Mouse (Mus musculus): Measurements from ENCODE around the gene Arhgap27. TPM values are rescaled to one million over a fixed set of nuclear protein-coding genes. Genes with fewer than 3 reads are reported as not detected.
"Not testable (repeated sequence)": the region's sequence is repeated elsewhere in the genome, so short reads cannot be mapped to it uniquely, and the experiment has no call there.

The Arhgap27 gene
- total RNA-seq (2021) = 10 to 100 TPM; 10.1 to 16.3 TPM
- long read RNA-seq, experiment 1, partial matches to known transcripts = 1 of 5 reads
- long read RNA-seq, experiment 1, other reads (novel, unspliced or antisense) = 3 of 5 reads
- long read RNA-seq, experiment 2, partial matches to known transcripts = 2 of 4 reads
- long read RNA-seq, experiment 2, other reads (novel, unspliced or antisense) = 2 of 4 reads

- peak; percentile 77 to 84 for DNase-seq
Observed at GRCm38 (mm10) chr11:103363214-103364148, at the start of gene Arhgap27. TSS of gene Arhgap27 (minus strand) at chr11:103363692.

DNA sequence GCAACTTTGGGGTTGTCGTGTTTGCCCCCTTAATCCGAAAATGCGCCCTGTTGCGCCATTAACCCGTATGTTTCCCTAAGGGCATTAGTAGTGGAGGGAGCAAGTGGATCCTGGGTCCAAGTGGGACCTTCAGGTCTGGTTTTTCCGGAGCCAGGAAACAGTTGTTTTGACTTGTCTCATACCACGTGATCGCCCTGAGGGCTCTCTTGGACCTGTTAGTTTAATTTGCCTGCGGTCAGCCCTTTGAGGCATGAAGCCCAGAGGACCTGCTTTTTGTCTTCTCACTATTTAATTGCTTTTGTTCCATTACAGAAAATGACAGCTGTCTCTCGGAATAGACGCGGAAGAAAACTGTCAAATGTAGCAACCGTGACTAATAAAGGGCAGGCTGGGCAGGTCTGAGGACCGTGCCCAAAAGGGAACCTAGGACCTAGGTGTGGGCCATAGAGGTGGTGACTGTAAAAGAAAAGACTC is 49.5 kb upstream of the Arhgap27 start:
- DNase-seq = no peak

DNA sequence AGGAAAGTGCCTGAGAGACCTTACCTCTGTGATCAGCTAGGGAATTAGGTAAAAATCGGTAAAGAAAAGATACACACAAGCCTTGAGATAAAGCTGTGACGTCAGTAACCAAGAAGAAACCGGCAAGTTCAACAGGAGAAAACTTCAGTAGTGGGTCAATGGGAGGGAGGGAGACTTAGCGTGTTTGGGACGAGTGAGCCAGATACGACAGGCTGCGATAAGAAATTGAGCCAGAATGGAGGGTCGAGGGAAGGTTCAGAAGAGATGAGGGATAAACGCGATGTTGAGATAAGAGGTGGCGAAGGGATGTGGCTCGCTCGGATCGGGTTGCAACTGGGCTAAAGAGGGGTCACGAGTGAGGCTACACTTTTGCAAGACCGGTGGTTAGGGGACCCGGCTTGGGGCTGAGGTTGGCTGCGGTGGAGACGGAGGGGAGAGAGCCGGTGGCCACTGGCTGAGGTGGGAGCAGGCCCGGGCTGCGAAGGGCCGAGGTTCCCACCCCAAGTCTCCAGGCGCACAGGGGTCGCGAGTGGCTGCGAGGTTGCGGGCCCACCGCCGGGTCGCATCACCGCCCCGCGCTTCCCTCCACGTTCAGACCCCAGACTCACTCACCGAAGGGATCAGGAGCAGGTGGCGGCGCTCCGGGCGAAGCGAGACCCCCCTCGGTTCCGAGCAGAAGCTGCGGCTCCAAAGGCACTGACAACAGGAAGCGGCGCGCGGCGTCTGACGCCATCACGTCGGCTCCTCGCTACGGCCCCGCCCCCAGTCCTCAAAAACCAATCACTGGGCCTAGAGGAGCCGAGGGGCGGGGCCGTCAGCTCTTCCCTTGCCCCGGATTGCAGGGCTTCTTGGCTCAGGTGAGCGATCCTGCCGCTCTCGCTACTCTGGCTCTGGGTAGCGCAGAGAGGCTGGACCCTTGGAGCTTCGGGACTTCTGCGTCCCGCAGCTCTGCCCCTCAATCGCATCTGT is 48.8 kb upstream of the Arhgap27 start, which contains the start of gene Plekhm1:
Plekhm1 (minus strand) TSS at position 707 of the 969 bp plus-strand sequence.
- peak; percentile 96 to 98 for DNase-seq

DNA sequence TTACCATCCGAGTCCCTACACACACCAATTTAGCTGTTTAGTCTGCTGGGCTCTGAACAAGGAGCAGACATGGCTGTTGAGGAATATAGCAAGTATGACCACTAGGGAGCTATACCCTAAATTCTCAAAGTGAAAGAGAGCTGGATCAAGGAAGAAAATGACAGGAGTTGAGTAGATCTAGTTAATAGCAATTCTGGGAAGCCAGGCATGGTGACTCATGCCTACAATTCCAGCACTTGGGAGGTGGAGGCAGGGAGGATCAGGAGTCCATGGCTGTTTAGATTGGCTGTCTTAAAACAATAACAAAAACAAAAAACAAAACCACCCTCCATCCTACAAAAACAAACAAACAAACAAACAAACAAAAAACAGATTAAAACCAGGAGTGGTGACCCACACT is 47.8 kb upstream of the Arhgap27 start:
- no peak for DNase-seq

GRCm38 (mm10) chr11:103408880-103409279 is 45.4 kb upstream of the Arhgap27 start:
- DNase-seq = no peak

- DNase-seq = not testable (repeated sequence)
Observed at GRCm38 (mm10) chr11:103407136-103407535, 43.6 kb upstream of the Arhgap27 start.

DNA sequence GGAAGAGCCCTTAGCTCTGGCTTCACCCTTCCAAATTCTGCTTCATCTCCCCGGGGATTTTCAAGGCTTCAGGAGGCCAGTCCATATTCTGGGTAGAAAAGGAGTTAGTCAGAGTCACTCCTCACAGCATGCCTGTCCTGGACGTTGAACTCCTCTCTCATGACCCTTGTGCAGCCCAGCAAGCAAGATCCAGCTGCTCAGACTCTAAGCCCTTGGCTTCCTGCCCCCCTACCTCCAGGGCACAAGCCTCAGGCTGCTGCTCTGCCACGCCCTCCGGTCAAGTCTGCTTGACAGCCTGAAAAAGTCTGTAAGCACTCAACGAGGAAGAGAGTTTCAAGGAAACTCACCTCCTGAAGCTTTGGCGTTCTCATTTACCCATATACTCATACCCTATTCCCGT is 43.1 kb upstream of the Arhgap27 start:
- peak in 1 of 2 experiments; percentile 64 for DNase-seq

DNA sequence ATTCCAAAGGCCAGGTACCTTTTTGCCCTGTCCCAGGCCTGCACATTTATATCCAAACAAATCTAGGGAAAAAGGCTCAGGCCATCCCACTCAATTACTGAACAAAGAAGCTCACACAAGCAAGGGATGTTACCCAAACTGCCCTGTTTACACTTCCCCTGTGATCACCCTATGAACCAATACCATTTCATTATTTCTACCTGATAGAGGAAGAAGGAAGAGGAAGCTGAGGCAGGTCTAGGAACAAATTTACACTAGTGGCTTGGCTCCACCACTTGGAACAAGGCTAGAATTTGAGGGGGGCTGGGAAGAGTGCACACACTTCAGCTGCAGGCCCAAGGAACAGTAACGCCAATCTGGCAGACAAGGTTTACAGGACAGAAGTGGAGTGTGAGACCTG is 42.3 kb upstream of the Arhgap27 start:
- DNase-seq = no peak

DNA sequence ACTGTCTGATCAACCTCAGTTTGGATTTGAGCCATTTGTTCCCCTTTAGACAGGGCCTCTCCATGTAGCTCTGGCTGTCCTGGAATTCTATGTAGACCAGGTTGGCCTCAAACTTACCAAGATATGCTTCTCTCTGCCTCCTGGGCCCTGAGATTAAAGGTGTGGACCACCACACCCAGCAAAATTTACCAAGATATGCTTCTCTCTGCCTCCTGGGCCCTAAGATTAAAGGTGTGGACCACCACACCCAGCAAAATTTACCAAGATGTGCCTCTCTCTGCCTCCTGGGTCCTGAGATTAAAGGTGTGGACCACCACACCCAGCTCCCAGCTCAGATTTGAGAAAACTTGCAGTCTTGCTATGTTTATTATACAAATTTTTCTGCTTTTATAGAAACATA is 41.1 kb upstream of the Arhgap27 start:
- DNase-seq = no peak

- DNase-seq = no peak
Observed at GRCm38 (mm10) chr11:103403776-103404175, 40.3 kb upstream of the Arhgap27 start.

GRCm38 (mm10) chr11:103402738-103403137 is 39.2 kb upstream of the Arhgap27 start:
- DNase-seq = no peak

GRCm38 (mm10) chr11:103402198-103402597 is 38.7 kb upstream of the Arhgap27 start:
- peak; percentile 45 to 71 for DNase-seq

- DNase-seq = peak; percentile 58 to 60
Observed at GRCm38 (mm10) chr11:103399986-103400385, 36.5 kb upstream of the Arhgap27 start.

GRCm38 (mm10) chr11:103399050-103399449 is 35.6 kb upstream of the Arhgap27 start:
- DNase-seq = peak in 1 of 2 experiments; percentile 19

- no peak for DNase-seq
Observed at GRCm38 (mm10) chr11:103396682-103397081, 33.2 kb upstream of the Arhgap27 start.

DNA sequence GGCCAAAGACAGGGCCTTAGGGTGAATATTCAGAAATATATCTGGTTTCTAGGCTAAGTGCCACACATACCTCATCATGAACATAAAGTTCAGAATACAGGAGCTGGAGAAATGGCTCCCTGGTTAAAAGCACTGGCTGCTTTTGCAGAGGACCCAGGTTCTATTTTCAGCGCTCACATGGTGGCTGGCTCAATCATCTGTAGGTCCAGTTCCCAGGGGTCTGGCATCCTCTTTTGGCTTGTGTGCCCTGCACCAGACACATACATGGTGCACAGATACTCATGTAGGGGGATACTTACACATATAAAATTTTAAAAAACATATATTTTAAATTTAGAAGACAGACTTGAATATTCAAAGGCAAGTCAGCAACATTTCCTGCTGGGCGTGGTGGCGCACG is 32.7 kb upstream of the Arhgap27 start:
- no peak for DNase-seq

DNA sequence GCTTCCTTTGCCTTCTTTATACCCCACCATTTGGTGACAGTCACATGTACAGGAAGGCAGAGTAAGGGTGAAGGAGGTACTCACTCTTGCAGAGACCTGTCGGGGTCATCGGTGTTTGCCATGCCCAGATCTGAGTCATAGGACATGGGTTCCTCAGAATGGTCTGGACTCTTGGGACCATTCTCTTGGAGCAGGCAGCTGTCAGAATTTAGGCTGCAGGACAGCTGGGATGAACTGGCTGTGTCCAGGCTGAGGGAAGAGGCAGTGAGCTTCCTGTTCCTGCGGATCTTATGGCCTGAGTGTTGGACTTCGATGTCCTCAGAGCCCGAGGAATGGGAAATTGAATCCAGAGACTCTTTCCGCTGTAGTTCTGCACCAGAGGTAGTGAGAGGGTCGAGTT is 31.1 kb upstream of the Arhgap27 start:
- no peak for DNase-seq

- DNase-seq = no peak
Observed at GRCm38 (mm10) chr11:103394025-103394424, 30.5 kb upstream of the Arhgap27 start.

- no peak for DNase-seq
Observed at GRCm38 (mm10) chr11:103387870-103388526, 24.5 kb upstream of the Arhgap27 start.

DNA sequence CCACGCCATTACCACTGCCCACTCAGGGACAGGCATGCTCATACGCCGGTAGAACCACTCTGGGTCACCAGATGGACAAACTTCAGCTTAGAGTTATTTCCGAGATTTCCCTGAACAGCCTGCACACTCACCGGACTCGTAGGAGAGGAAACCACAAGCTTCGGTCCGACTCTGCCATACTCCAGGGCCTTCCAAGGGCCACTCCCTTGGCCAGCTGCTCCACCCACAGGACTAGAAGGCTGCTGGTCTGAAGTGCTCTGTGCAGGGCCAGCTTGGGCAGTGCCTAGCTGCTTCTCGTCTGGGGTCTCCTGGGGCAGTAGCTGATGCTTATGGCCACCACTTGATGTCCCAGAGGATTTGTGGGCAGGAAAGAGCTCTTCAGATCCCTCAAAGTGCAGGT is 23.3 kb upstream of the Arhgap27 start:
- no peak for DNase-seq

GRCm38 (mm10) chr11:103381956-103382613 is 18.6 kb upstream of the Arhgap27 start:
- peak; percentile 85 to 88 for DNase-seq

All from adrenal gland, postnatal 36 days (tissue).